Mouse (Mus musculus): ENCODE results near the gene Pdcd4. TPM values are rescaled to one million over a fixed set of nuclear protein-coding genes. Genes with fewer than 3 reads are reported as not detected.

Pdcd4 gene
- polyA plus RNA-seq, 1 experiment from 2014 or later, result 69.8 TPM

GRCm38 (mm10) chr19:53868796-53869195 is 23.2 kb upstream of the Pdcd4 start:
- 97% methylated on average over 1 of the region's 1 CpGs for WGBS
- no peaks in the 10 kb centered on the region for H3K27me3 ChIP-seq (ENCODE audit: control insufficient read depth, insufficient read depth, low read depth, low read length)
- no peaks in the 10 kb centered on the region for H3K4me1 ChIP-seq (ENCODE audit: control insufficient read depth, insufficient read depth, low read length)
- no peak overlapping the region for H3K4me2 ChIP-seq (ENCODE audit: low read length)
- H3K36me3 ChIP-seq (ENCODE audit: control insufficient read depth, insufficient read depth, low read length), result no peaks in the 10 kb centered on the region
- no peak overlapping the region for H3K4me3 ChIP-seq (ENCODE audit: low read depth, low read length)
- no peaks in the 10 kb centered on the region for H3K9me3 ChIP-seq (replicated peaks; ENCODE audit: control insufficient read depth, low read length, poor library complexity, severe bottlenecking)
- H3K27ac ChIP-seq (ENCODE audit: low read length), result no peak overlapping the region
- ATAC-seq, result no peak
- H3K9ac ChIP-seq (ENCODE audit: low read depth, low read length), result no peak overlapping the region

GRCm38 (mm10) chr19:53869427-53870385 is 22.3 kb upstream of the Pdcd4 start:
- H3K36me3 ChIP-seq (ENCODE audit: control insufficient read depth, insufficient read depth, low read length), result no peaks in the 10 kb centered on the region
- no peaks in the 10 kb centered on the region for H3K4me1 ChIP-seq (ENCODE audit: control insufficient read depth, insufficient read depth, low read length)
- H3K4me3 ChIP-seq (ENCODE audit: low read depth, low read length), result no peak overlapping the region
- no peak for ATAC-seq
- no peak overlapping the region for H3K27ac ChIP-seq (ENCODE audit: low read length)
- H3K9me3 ChIP-seq (replicated peaks; ENCODE audit: control insufficient read depth, low read length, poor library complexity, severe bottlenecking), result no peaks in the 10 kb centered on the region
- H3K4me2 ChIP-seq (ENCODE audit: low read length), result no peak overlapping the region
- 76% methylated on average over 4 of the region's 4 CpGs for WGBS
- H3K9ac ChIP-seq (ENCODE audit: low read depth, low read length), result no peak overlapping the region
- H3K27me3 ChIP-seq (ENCODE audit: control insufficient read depth, insufficient read depth, low read depth, low read length), result no peaks in the 10 kb centered on the region

GRCm38 (mm10) chr19:53870568-53870967 is 21.5 kb upstream of the Pdcd4 start:
- no peak for ATAC-seq
- H3K4me3 ChIP-seq (ENCODE audit: low read depth, low read length), result no peak overlapping the region
- WGBS, result 67% methylated on average over 2 of the region's 2 CpGs
- no peaks in the 10 kb centered on the region for H3K36me3 ChIP-seq (ENCODE audit: control insufficient read depth, insufficient read depth, low read length)
- no peaks in the 10 kb centered on the region for H3K27me3 ChIP-seq (ENCODE audit: control insufficient read depth, insufficient read depth, low read depth, low read length)
- no peaks in the 10 kb centered on the region for H3K9me3 ChIP-seq (replicated peaks; ENCODE audit: control insufficient read depth, low read length, poor library complexity, severe bottlenecking)
- no peak overlapping the region for H3K27ac ChIP-seq (ENCODE audit: low read length)
- no peak overlapping the region for H3K4me2 ChIP-seq (ENCODE audit: low read length)
- H3K4me1 ChIP-seq (ENCODE audit: control insufficient read depth, insufficient read depth, low read length), result peaks cover 4% of the 10 kb centered on the region; the same call in 1 of the 2 replicates
- H3K9ac ChIP-seq (ENCODE audit: low read depth, low read length), result no peak overlapping the region

GRCm38 (mm10) chr19:53871502-53871901 is 20.5 kb upstream of the Pdcd4 start:
- H3K9ac ChIP-seq (ENCODE audit: low read depth, low read length), result no peak overlapping the region
- H3K4me1 ChIP-seq (ENCODE audit: control insufficient read depth, insufficient read depth, low read length), result peaks cover 4% of the 10 kb centered on the region; the same call in 1 of the 2 replicates
- no peaks in the 10 kb centered on the region for H3K36me3 ChIP-seq (ENCODE audit: control insufficient read depth, insufficient read depth, low read length)
- WGBS, result 82% methylated on average over 6 of the region's 6 CpGs
- H3K9me3 ChIP-seq (replicated peaks; ENCODE audit: control insufficient read depth, low read length, poor library complexity, severe bottlenecking), result no peaks in the 10 kb centered on the region
- H3K4me2 ChIP-seq (ENCODE audit: low read length), result no peak overlapping the region
- no peak overlapping the region for H3K27ac ChIP-seq (ENCODE audit: low read length)
- ATAC-seq, result no peak
- no peaks in the 10 kb centered on the region for H3K27me3 ChIP-seq (ENCODE audit: control insufficient read depth, insufficient read depth, low read depth, low read length)
- no peak overlapping the region for H3K4me3 ChIP-seq (ENCODE audit: low read depth, low read length)

GRCm38 (mm10) chr19:53872994-53873713 is 18.9 kb upstream of the Pdcd4 start:
- WGBS, result 90% methylated on average over 6 of the region's 6 CpGs
- H3K9me3 ChIP-seq (replicated peaks; ENCODE audit: control insufficient read depth, low read length, poor library complexity, severe bottlenecking), result no peaks in the 10 kb centered on the region
- no peak overlapping the region for H3K4me3 ChIP-seq (ENCODE audit: low read depth, low read length)
- H3K4me1 ChIP-seq (ENCODE audit: control insufficient read depth, insufficient read depth, low read length), result peaks cover 4% of the 10 kb centered on the region; the same call in 1 of the 2 replicates
- H3K36me3 ChIP-seq (ENCODE audit: control insufficient read depth, insufficient read depth, low read length), result no peaks in the 10 kb centered on the region
- no peak overlapping the region for H3K27ac ChIP-seq (ENCODE audit: low read length)
- no peak overlapping the region for H3K4me2 ChIP-seq (ENCODE audit: low read length)
- no peaks in the 10 kb centered on the region for H3K27me3 ChIP-seq (ENCODE audit: control insufficient read depth, insufficient read depth, low read depth, low read length)
- no peak for ATAC-seq
- H3K9ac ChIP-seq (ENCODE audit: low read depth, low read length), result no peak overlapping the region

GRCm38 (mm10) chr19:53875246-53875645 is 16.8 kb upstream of the Pdcd4 start:
- Histone ChIP-seq H3K27me3 (ENCODE audit: control insufficient read depth, insufficient read depth, low read depth, low read length) (no peaks in the 10 kb centered on the region), H3K9me3 (replicated peaks; ENCODE audit: control insufficient read depth, low read length, poor library complexity, severe bottlenecking) (no peaks in the 10 kb centered on the region), H3K4me2 (ENCODE audit: low read length) (no peak overlapping the region), H3K4me1 (ENCODE audit: control insufficient read depth, insufficient read depth, low read length) (peaks cover 4% of the 10 kb centered on the region; the same call in 1 of the 2 replicates), H3K9ac (ENCODE audit: low read depth, low read length) (no peak overlapping the region), H3K36me3 (ENCODE audit: control insufficient read depth, insufficient read depth, low read length) (no peaks in the 10 kb centered on the region), H3K4me3 (ENCODE audit: low read depth, low read length) (no peak overlapping the region), H3K27ac (ENCODE audit: low read length) (peak overlapping the region; percentile 29; the same call in 1 of the 2 replicates)
- ATAC-seq, result no peak
- 36% methylated on average over 6 of the region's 6 CpGs for WGBS

- no peaks in the 10 kb centered on the region for H3K9me3 ChIP-seq (replicated peaks; ENCODE audit: control insufficient read depth, low read length, poor library complexity, severe bottlenecking)
- WGBS, result 44% methylated on average over 1 of the region's 1 CpGs
- no peak overlapping the region for H3K4me2 ChIP-seq (ENCODE audit: low read length)
- no peaks in the 10 kb centered on the region for H3K27me3 ChIP-seq (ENCODE audit: control insufficient read depth, insufficient read depth, low read depth, low read length)
- no peak overlapping the region for H3K4me3 ChIP-seq (ENCODE audit: low read depth, low read length)
- H3K36me3 ChIP-seq (ENCODE audit: control insufficient read depth, insufficient read depth, low read length), result no peaks in the 10 kb centered on the region
- peaks cover 4% of the 10 kb centered on the region; the same call in 1 of the 2 replicates for H3K4me1 ChIP-seq (ENCODE audit: control insufficient read depth, insufficient read depth, low read length)
- no peak overlapping the region for H3K27ac ChIP-seq (ENCODE audit: low read length)
- no peak overlapping the region for H3K9ac ChIP-seq (ENCODE audit: low read depth, low read length)
- ATAC-seq, result no peak
These were observed 14.3 kb upstream of the Pdcd4 start for GRCm38 (mm10) chr19:53877779-53878178.

- 75% methylated on average over 1 of the region's 1 CpGs for whole genome bisulfite sequencing
- H3K4me1 ChIP-seq (ENCODE audit: control insufficient read depth, insufficient read depth, low read length), result no peaks in the 10 kb centered on the region
- H3K27me3 ChIP-seq (ENCODE audit: control insufficient read depth, insufficient read depth, low read depth, low read length), result no peaks in the 10 kb centered on the region
- H3K9ac ChIP-seq (ENCODE audit: low read depth, low read length), result no peak overlapping the region
- no peak overlapping the region for H3K4me2 ChIP-seq (ENCODE audit: low read length)
- no peak for ATAC-seq
- H3K36me3 ChIP-seq (ENCODE audit: control insufficient read depth, insufficient read depth, low read length), result no peaks in the 10 kb centered on the region
- no peak overlapping the region for H3K27ac ChIP-seq (ENCODE audit: low read length)
- H3K4me3 ChIP-seq (ENCODE audit: low read depth, low read length), result no peak overlapping the region
- no peaks in the 10 kb centered on the region for H3K9me3 ChIP-seq (replicated peaks; ENCODE audit: control insufficient read depth, low read length, poor library complexity, severe bottlenecking)
These were observed 11.6 kb upstream of the Pdcd4 start for GRCm38 (mm10) chr19:53880460-53880859.

- no peak overlapping the region for H3K27ac ChIP-seq (ENCODE audit: low read length)
These were observed 10.2 kb upstream of the Pdcd4 start for GRCm38 (mm10) chr19:53881786-53882185.

More at GRCm38 (mm10) chr19:53881786-53882185, 10.2 kb upstream of the Pdcd4 start:
- H3K4me2 ChIP-seq (ENCODE audit: low read length), result no peak overlapping the region
- ATAC-seq, result no peak
- H3K4me1 ChIP-seq (ENCODE audit: control insufficient read depth, insufficient read depth, low read length), result no peaks in the 10 kb centered on the region
- no peaks in the 10 kb centered on the region for H3K27me3 ChIP-seq (ENCODE audit: control insufficient read depth, insufficient read depth, low read depth, low read length)
- 49% methylated on average over 5 of the region's 5 CpGs for WGBS
- H3K36me3 ChIP-seq (ENCODE audit: control insufficient read depth, insufficient read depth, low read length), result no peaks in the 10 kb centered on the region
- H3K4me3 ChIP-seq (ENCODE audit: low read depth, low read length), result no peak overlapping the region
- H3K9me3 ChIP-seq (replicated peaks; ENCODE audit: control insufficient read depth, low read length, poor library complexity, severe bottlenecking), result no peaks in the 10 kb centered on the region
- no peak overlapping the region for H3K9ac ChIP-seq (ENCODE audit: low read depth, low read length)
